Mouse (Mus musculus) liver, embryonic 15.5 days (tissue): Measurements from ENCODE around the gene Bach2. TPM values are rescaled to one million over a fixed set of nuclear protein-coding genes. Genes with fewer than 3 reads are reported as not detected.

ENCODE experiments used
- ATAC-seq: fragments of 200-750 bp; cut with Nextera tagmentation; 2 replicates; pipeline ENCODE4 v1.8.0; 2017; ENCODE audit warnings: moderate number of reproducible peaks, mild to moderate bottlenecking, moderate library complexity; ENCODE audit not compliant: insufficient read depth
- H3K27ac ChIP-seq: fragments of 300-500 bp; sonication (generic); replicated peaks from 2 replicates; pipeline ENCODE4 v1.5.1; 2015; ENCODE audit warnings: mild to moderate bottlenecking, inconsistent platforms
- H3K27me3 ChIP-seq: fragments of 300-500 bp; sonication (generic); 2 replicates; pipeline ENCODE4 v1.6.1; 2015; ENCODE audit warnings: mild to moderate bottlenecking, inconsistent platforms
- H3K36me3 ChIP-seq: fragments of 300-500 bp; sonication (generic); replicated peaks from 2 replicates; pipeline ENCODE4 v1.6.1; 2015; ENCODE audit warnings: moderate library complexity, mild to moderate bottlenecking, inconsistent platforms
- H3K4me1 ChIP-seq: fragments of 300-500 bp; sonication (generic); replicated peaks from 2 replicates; pipeline ENCODE4 v1.6.1; 2015; ENCODE audit warnings: inconsistent platforms
- H3K4me2 ChIP-seq: fragments of 300-500 bp; sonication (generic); 2 replicates; pipeline ENCODE4 v1.6.1; 2015; ENCODE audit warnings: moderate library complexity, mild to moderate bottlenecking, inconsistent platforms
- H3K4me3 ChIP-seq: fragments of 300-500 bp; sonication (generic); replicated peaks from 2 replicates; pipeline ENCODE4 v1.5.1; 2015; ENCODE audit warnings: mild to moderate bottlenecking, inconsistent platforms
- H3K9ac ChIP-seq: fragments of 300-500 bp; sonication (generic); 2 replicates; pipeline ENCODE4 v1.6.1; 2015; ENCODE audit warnings: moderate library complexity, mild to moderate bottlenecking, inconsistent platforms
- H3K9me3 ChIP-seq: fragments of 300-500 bp; sonication (generic); replicated peaks from 2 replicates; pipeline ENCODE4 v1.6.1; 2016; ENCODE audit warnings: inconsistent platforms
- WGBS: fragments of 180-500 bp; shearing (Covaris S2); methylation state at CpG from one replicate; pipeline ENCODE4 v1.1.7; 2015; ENCODE audit warnings: mixed read lengths; ENCODE audit not compliant: insufficient replicate concordance; 5-methylcytosine and 5-hydroxymethylcytosine counted together
- polyA plus RNA-seq: library from polyadenylated mRNA; unstranded; fragments of >200 nt; fragmentation: Nextera tagmentation; extraction: Ambion mirVana; gene quantifications from 2 replicates; pipeline ENCODE4 v1.2.1, GENCODE M21; 2015

Gene Bach2
- polyA plus RNA-seq, 1 experiment from 2014 or later: 1.6 TPM

DNA sequence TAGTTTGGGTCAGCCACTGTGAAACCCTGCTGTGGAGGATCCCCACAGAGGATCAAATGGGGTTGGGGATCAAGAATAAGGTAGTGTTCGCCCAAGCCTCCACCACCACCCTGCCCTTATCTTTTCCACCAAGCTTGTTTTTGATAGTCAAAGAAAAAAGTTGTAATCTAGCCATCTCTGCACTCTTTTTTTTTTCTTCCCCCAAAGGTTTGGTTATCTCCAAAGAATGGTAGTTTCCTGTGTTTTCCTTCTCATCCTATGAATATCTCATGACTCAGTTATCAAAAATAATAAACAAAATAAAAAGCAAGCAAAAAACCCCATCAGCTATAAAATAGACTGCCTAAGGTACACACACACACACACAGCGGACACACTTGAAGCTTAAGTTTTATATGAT, 28.6 kb upstream of the Bach2 start:
- Histone ChIP-seq H3K36me3 (no peaks in the 10 kb centered on the region), H3K9me3 (no peaks in the 10 kb centered on the region), H3K27me3 (no peaks in the 10 kb centered on the region), H3K4me1 (peaks cover 31% of the 10 kb centered on the region), H3K4me2 (no peak overlapping the region), H3K4me3 (no peak overlapping the region), H3K27ac (no peak overlapping the region), H3K9ac (no peak overlapping the region)
- no peak for ATAC-seq
- WGBS: 51% methylated on average over 2 of the region's 2 CpGs

GRCm38 (mm10) chr4:32210424-32211184, 28.0 kb upstream of the Bach2 start:
- no peaks in the 10 kb centered on the region for H3K9me3 ChIP-seq
- H3K9ac ChIP-seq: no peak overlapping the region
- peaks cover 25% of the 10 kb centered on the region for H3K4me1 ChIP-seq
- ATAC-seq: no peak
- 54% methylated on average over 9 of the region's 9 CpGs for WGBS
- no peaks in the 10 kb centered on the region for H3K27me3 ChIP-seq
- H3K27ac ChIP-seq: no peak overlapping the region
- H3K4me2 ChIP-seq: no peak overlapping the region
- no peak overlapping the region for H3K4me3 ChIP-seq
- no peaks in the 10 kb centered on the region for H3K36me3 ChIP-seq

DNA sequence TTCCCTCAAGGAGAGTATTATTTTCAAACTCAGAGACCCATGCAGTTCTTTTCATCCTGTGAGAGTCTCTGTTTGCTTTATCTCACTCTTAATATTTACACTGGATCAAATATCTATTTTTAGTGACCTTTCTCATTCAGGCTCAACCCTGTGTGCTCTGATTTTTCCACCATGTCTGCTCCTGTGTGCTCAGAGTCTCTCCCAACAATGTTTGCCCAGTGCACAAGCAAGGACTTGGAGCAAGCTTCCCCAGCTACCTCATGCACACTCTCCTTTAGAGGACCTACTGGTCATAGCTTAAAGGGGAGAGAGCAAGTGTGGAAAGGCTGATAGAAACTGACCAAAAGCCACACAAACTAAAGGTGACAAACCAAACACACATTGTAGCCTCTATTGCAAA, 26.0 kb upstream of the Bach2 start:
- H3K36me3 ChIP-seq: no peaks in the 10 kb centered on the region
- H3K9me3 ChIP-seq: no peaks in the 10 kb centered on the region
- no peak overlapping the region for H3K9ac ChIP-seq
- peaks cover 5% of the 10 kb centered on the region for H3K4me1 ChIP-seq
- ATAC-seq: no peak
- H3K27ac ChIP-seq: no peak overlapping the region
- no peak overlapping the region for H3K4me3 ChIP-seq
- no peaks in the 10 kb centered on the region for H3K27me3 ChIP-seq
- no peak overlapping the region for H3K4me2 ChIP-seq

DNA sequence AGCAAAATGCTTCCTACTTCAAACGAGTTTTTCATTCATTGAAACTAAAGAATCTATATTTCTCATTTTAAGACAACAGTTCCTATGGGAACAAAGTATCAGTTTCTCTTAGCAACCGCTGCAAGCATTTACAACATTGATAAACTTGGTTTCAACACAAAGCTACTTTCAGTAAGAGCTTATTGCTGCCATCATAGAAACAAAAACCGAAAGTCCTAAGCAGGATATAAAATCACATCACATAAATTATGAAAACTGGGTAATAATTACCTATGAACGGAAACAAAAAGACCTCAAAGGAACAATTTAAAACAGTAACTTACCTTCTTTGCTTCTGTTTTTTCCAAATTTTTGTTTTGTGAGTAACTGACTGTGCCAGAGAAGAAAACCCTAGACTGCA, 22.1 kb upstream of the Bach2 start:
- Histone ChIP-seq H3K4me3 (no peak overlapping the region), H3K27ac (no peak overlapping the region), H3K4me2 (no peak overlapping the region), H3K9me3 (no peaks in the 10 kb centered on the region), H3K27me3 (no peaks in the 10 kb centered on the region), H3K36me3 (no peaks in the 10 kb centered on the region), H3K9ac (no peak overlapping the region), H3K4me1 (no peaks in the 10 kb centered on the region)
- WGBS: 56% methylated on average over 4 of the region's 4 CpGs
- ATAC-seq: no peak

- H3K27me3 ChIP-seq: no peaks in the 10 kb centered on the region
- no peak overlapping the region for H3K4me3 ChIP-seq
- no peaks in the 10 kb centered on the region for H3K9me3 ChIP-seq
- no peak overlapping the region for H3K4me2 ChIP-seq
- H3K9ac ChIP-seq: no peak overlapping the region
- no peaks in the 10 kb centered on the region for H3K36me3 ChIP-seq
- ATAC-seq: no peak
- no peaks in the 10 kb centered on the region for H3K4me1 ChIP-seq
- no peak overlapping the region for H3K27ac ChIP-seq
- 72% methylated on average over 3 of the region's 3 CpGs for WGBS
Observed at GRCm38 (mm10) chr4:32217016-32217415, 21.6 kb upstream of the Bach2 start.

DNA sequence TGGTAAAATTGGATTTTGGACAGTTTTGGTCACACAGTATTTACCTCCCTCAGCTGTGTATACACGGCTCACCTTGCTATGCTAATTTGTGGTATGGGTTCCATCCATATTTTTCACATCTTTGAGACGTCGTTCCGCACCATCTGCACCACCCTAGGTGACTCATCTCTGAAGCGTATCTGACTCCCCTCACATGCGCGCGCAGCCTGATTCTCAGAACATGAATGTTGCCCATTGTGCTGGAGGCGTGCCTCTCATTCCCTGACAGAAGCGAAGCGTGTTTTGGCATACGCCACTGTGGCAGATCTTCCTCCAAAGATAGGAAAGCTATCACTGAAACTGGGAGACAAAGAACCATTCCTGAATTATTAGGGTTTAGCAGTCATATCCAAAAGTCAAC, 21.0 kb upstream of the Bach2 start:
- no peak overlapping the region for H3K27ac ChIP-seq
- no peak overlapping the region for H3K9ac ChIP-seq
- H3K9me3 ChIP-seq: no peaks in the 10 kb centered on the region
- WGBS: 80% methylated on average over 12 of the region's 12 CpGs
- no peak overlapping the region for H3K4me3 ChIP-seq
- H3K36me3 ChIP-seq: no peaks in the 10 kb centered on the region
- ATAC-seq: no peak
- H3K27me3 ChIP-seq: no peaks in the 10 kb centered on the region
- H3K4me1 ChIP-seq: no peaks in the 10 kb centered on the region
- H3K4me2 ChIP-seq: no peak overlapping the region

DNA sequence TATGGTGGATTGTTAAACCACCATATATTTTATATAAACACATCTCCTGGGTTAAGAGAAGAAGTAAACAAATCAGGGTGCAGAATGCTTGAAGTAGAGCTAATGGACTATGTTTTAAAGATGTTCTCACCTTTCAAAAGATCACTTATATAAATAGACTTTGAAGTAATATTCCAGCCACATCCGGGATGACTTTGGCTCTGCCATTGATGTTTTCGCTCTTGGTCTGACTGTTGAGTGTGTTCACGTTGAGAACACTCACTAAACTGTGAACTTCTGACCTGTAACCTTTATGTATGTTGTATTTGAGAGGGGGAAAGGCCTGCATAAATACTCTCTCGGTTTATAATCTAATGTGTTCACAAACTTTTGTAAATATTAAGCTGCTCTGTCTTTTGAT, 20.2 kb upstream of the Bach2 start:
- Histone ChIP-seq H3K9ac (no peak overlapping the region), H3K27ac (no peak overlapping the region), H3K27me3 (0 out of 2 replicates have a peak, but pooled peaks cover 4% of the 10 kb centered on the region), H3K4me2 (no peak overlapping the region), H3K9me3 (no peaks in the 10 kb centered on the region), H3K36me3 (no peaks in the 10 kb centered on the region), H3K4me3 (no peak overlapping the region), H3K4me1 (no peaks in the 10 kb centered on the region)
- no peak for ATAC-seq
- WGBS: 65% methylated on average over 4 of the region's 4 CpGs

GRCm38 (mm10) chr4:32219428-32220128, 19.0 kb upstream of the Bach2 start:
- no peak overlapping the region for H3K27ac ChIP-seq
- H3K4me3 ChIP-seq: no peak overlapping the region
- no peak for ATAC-seq
- no peaks in the 10 kb centered on the region for H3K4me1 ChIP-seq
- no peak overlapping the region for H3K4me2 ChIP-seq
- no peaks in the 10 kb centered on the region for H3K9me3 ChIP-seq
- H3K9ac ChIP-seq: no peak overlapping the region
- 0 out of 2 replicates have a peak, but pooled peaks cover 4% of the 10 kb centered on the region for H3K27me3 ChIP-seq
- H3K36me3 ChIP-seq: no peaks in the 10 kb centered on the region
- 70% methylated on average over 10 of the region's 10 CpGs for WGBS

- 85% methylated on average over 4 of the region's 4 CpGs for WGBS
- Histone ChIP-seq H3K4me3 (no peak overlapping the region), H3K9ac (no peak overlapping the region), H3K27me3 (0 out of 2 replicates have a peak, but pooled peaks cover 4% of the 10 kb centered on the region), H3K4me1 (no peaks in the 10 kb centered on the region), H3K27ac (no peak overlapping the region), H3K36me3 (no peaks in the 10 kb centered on the region), H3K4me2 (no peak overlapping the region), H3K9me3 (no peaks in the 10 kb centered on the region)
- no peak for ATAC-seq
Observed at GRCm38 (mm10) chr4:32220129-32220491, 18.5 kb upstream of the Bach2 start.

DNA sequence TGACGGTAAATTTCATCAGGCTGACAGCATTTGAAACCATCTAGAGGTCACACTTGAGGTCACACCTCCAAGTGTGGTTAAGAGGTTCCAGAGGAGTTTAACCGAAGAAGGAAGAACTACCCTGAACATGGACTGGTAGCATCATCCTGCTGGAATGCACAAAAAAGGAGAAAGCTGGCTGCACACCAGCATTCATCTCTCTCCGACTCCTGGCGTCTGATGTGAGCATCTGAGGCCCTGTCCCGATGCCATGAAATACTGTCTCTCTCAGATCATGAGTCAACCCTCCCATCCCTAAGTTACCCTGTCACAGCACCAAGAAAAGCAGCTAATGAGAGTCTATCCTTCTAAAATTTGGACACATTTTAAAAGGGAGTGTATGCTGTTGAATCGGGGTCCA, 17.6 kb upstream of the Bach2 start:
- Histone ChIP-seq H3K4me3 (no peak overlapping the region), H3K27ac (no peak overlapping the region), H3K36me3 (no peaks in the 10 kb centered on the region), H3K9ac (no peak overlapping the region), H3K9me3 (no peaks in the 10 kb centered on the region), H3K27me3 (0 out of 2 replicates have a peak, but pooled peaks cover 4% of the 10 kb centered on the region), H3K4me1 (no peaks in the 10 kb centered on the region), H3K4me2 (no peak overlapping the region)
- ATAC-seq: no peak
- WGBS: 63% methylated on average over 6 of the region's 6 CpGs

GRCm38 (mm10) chr4:32223563-32223962, 15.0 kb upstream of the Bach2 start:
- no peak for ATAC-seq

More at GRCm38 (mm10) chr4:32223563-32223962, 15.0 kb upstream of the Bach2 start:
- H3K4me1 ChIP-seq: no peaks in the 10 kb centered on the region
- H3K4me3 ChIP-seq: no peak overlapping the region
- H3K27ac ChIP-seq: no peak overlapping the region
- no peaks in the 10 kb centered on the region for H3K36me3 ChIP-seq
- H3K9me3 ChIP-seq: no peaks in the 10 kb centered on the region
- no peak overlapping the region for H3K9ac ChIP-seq
- H3K27me3 ChIP-seq: 0 out of 2 replicates have a peak, but pooled peaks cover 4% of the 10 kb centered on the region
- no peak overlapping the region for H3K4me2 ChIP-seq
